Mouse (Mus musculus) stomach, postnatal 0 days (tissue): ENCODE data around the gene Gsk3a.

Source experiments
- CTCF ChIP-seq: IDR thresholded peaks from 2 replicates; pipeline ENCODE4 v1.5.1; 2016; ENCODE audit warnings: antibody characterized with exemption, low read depth, mild to moderate bottlenecking, moderate library complexity
- EP300 ChIP-seq: optimal IDR thresholded peaks from 2 replicates; pipeline ENCODE3; 2016; ENCODE audit warnings: antibody characterized with exemption

- TF ChIP-seq CTCF, result no peak
- TF ChIP-seq EP300, result no peak
Observed at GRCm38 (mm10) chr7:25192110-25192509, 45.5 kb downstream of the Gsk3a start.
